Mouse (Mus musculus) layer of hippocampus, postnatal 36 days (tissue): ENCODE measurements around the gene 1700025C18Rik. TPM values are rescaled to one million over a fixed set of nuclear protein-coding genes. Genes with fewer than 3 reads are reported as not detected.

ENCODE experiments used
- DNase-seq, 2 experiments: peaks; one replicate each; pipeline ENCODE4 v3.0.0; 2022
- total RNA-seq, 2 experiments: library from RNA; stranded (reverse); gene quantifications; 2 replicates each; pipeline ENCODE4 v1.2.3; 2021

Gene 1700025C18Rik
- total RNA-seq, 2 experiments from 2014 or later = not detected

GRCm38 (mm10) chr2:165077055-165077454 lies 13.5 kb downstream of the 1700025C18Rik start:
- DNase-seq = no peak

GRCm38 (mm10) chr2:165074937-165075336 lies 15.6 kb downstream of the 1700025C18Rik start:
- peak; percentile 85 to 86 for DNase-seq

- no peak for DNase-seq
These were observed 16.3 kb downstream of the 1700025C18Rik start for GRCm38 (mm10) chr2:165074081-165074884.

- DNase-seq = no peak
These were observed 17.2 kb downstream of the 1700025C18Rik start for GRCm38 (mm10) chr2:165073381-165073781.

GRCm38 (mm10) chr2:165070096-165070816 lies 20.3 kb downstream of the 1700025C18Rik start:
- peak; percentile 54 to 61 for DNase-seq

GRCm38 (mm10) chr2:165068806-165069205 lies 21.7 kb downstream of the 1700025C18Rik start:
- peak in 1 of 2 experiments; percentile 38 for DNase-seq

GRCm38 (mm10) chr2:165064489-165064888 lies 26.1 kb downstream of the 1700025C18Rik start:
- DNase-seq = peak in 1 of 2 experiments; percentile 30

GRCm38 (mm10) chr2:165061638-165062433 lies 28.7 kb downstream of the 1700025C18Rik start:
- no peak for DNase-seq

GRCm38 (mm10) chr2:165059961-165060360 lies 30.6 kb downstream of the 1700025C18Rik start:
- DNase-seq = no peak

GRCm38 (mm10) chr2:165056377-165057085 lies 34.0 kb downstream of the 1700025C18Rik start:
- no peak for DNase-seq

- no peak for DNase-seq
These were observed 34.6 kb downstream of the 1700025C18Rik start for GRCm38 (mm10) chr2:165055905-165056304.

GRCm38 (mm10) chr2:165054888-165055852 lies 35.4 kb downstream of the 1700025C18Rik start, which contains the start of gene Cd40:
Gene Cd40, plus strand, starts transcription at chr2:165055627.
- DNase-seq = no peak

- DNase-seq = no peak
These were observed 39.0 kb downstream of the 1700025C18Rik start for GRCm38 (mm10) chr2:165051566-165051965.

- no peak for DNase-seq
These were observed 39.6 kb downstream of the 1700025C18Rik start for GRCm38 (mm10) chr2:165050826-165051548.

- DNase-seq = no peak
These were observed 41.5 kb downstream of the 1700025C18Rik start for GRCm38 (mm10) chr2:165049044-165049443.

GRCm38 (mm10) chr2:165043729-165044128 lies 46.8 kb downstream of the 1700025C18Rik start:
- no peak for DNase-seq

- no peak for DNase-seq
These were observed 47.4 kb downstream of the 1700025C18Rik start for GRCm38 (mm10) chr2:165043090-165043636.

- no peak for DNase-seq
These were observed 48.4 kb downstream of the 1700025C18Rik start for GRCm38 (mm10) chr2:165042126-165042525.

GRCm38 (mm10) chr2:165037415-165037814 lies 53.1 kb downstream of the 1700025C18Rik start:
- DNase-seq = no peak

- DNase-seq = no peak
These were observed 55.5 kb downstream of the 1700025C18Rik start for GRCm38 (mm10) chr2:165035058-165035431.
